Mouse (Mus musculus): ENCODE results near the gene Heg1.

The Heg1 gene

DNA sequence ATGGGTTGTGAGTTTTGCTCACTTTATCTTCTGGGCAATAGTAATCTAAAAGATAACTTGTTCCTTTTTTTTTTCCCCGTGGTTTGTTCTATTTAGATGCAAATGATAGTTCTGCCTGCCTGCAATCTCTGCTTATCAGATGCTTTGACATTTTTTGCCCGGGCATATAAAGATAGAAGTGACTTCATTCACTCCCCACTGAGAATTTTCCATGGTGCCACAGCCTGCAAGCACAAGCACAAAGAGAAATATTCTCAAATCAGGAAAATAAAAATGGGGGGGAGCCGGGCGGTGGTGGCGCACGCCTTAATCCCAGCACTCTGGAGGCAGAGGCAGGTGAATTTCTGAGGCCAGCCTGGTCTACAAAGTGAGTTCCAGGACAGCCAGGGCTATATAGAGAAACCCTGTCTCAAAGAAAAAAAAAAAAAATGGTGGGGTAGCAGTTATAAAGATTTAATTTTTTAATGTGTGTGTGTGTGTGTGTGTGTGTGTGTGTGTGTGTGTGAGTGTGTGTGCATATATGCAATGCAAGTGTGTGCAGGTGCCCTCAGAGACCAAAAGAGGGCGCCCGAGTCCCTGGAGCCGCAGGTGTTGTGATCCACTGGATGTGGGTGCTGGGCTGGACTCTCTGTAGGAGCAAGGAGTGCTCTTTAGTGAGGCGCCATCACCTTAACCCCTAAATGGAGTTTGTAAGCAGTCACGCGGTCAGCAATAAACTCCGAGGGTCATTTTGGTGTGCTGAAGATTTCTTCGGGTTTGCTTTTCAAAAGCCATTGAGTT, 22.1 kb downstream of the Heg1 start:
- DNase-seq (ENCODE audit: low spot score) = no peak

DNA sequence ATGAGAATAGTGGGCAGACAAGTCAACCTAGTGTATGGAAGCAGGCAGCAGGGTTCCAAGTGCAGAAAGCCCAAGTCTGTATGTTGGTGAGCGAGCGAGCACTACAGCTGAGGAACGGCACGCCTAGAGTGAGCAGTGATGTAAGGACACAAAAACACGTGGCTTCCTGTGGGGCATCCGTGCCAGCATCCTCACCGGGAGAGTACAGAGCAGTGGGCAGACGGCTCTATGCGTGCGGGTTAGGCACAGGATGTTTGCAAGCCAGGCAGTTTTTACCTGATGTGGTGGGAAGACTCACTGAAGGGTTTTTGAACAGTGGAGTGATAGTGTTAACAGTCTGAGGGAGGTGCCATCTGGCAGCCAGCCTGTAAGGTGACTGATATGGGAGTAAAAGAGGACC, 23.9 kb downstream of the Heg1 start:
- DNase-seq (ENCODE audit: low spot score) = no peak

DNA sequence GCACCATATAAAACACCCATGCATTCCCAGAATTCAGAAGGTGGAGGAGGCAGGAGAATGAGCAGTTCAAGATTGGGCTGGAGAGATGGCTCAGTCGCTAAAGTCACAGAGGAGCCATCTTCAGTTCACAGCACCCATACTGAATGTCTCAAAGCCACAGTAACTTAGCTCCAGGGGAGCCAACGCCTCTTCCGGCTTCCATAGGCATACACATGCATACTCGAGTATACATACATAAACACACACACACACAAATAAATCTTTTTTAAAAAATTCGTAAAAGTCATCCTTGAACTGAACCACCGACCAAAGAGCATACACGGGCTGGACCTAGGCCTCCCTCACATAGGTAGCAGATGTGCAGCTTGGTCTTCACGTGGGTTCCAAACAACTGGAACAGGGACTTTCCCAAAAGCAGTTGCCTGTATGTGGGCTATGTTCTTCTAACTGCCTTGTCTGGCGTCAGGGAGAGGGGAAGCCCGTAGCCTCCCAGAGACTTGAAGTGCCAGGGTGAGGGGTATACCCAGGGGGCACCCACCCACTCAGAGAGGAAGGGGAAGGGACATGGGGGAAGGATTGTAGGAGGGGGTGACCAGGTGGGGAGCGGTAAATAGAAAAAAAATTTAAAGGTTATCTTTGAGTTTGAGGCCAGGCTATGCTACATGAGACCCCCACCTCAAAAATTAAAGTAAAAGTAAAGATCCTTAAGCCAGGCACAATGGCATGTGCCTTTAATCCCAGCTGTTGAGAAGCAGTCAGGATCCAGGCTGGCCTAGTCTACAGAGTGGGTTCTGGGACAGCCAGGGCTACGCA, 24.6 kb downstream of the Heg1 start:
- no peak for DNase-seq (ENCODE audit: low spot score)

DNA sequence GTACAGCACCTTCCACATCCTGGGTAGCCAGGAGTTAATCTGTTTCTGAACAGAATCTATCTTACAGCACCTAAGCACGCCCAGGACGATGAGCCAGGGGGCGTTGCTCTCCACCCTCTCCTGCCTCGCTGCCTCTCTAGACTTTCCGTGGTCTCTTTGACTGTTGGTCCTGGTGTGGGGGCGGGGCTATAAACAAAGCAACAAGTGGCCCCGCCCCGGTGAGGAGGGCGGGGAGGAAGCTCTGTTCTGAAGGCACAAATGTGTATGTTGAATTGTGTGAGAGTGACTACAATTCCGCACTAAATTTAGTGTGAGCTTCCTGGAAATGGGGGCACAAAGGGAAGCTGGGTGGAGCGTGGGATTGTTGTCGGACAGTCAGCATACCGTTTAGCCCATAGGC, 30.1 kb downstream of the Heg1 start:
- DNase-seq (ENCODE audit: low spot score) = peak; percentile 72

DNA sequence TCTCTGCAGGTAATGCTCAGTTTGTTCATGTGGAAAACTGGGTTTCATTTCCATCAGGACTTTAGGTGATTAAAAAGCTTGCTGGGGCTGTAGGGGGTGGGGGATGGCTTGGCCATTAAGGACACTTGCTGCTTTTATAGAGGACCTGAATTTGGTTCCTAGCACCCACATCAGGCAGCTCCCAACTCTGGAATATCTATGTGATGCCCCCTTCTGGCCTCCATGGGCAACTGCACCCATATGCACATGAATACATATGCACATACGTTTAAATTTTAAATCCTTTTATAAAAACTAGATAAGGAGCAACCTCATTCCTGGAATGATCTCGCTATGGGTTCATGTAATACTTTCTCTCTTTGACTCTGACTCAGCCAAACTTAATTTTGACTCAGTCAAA, 39.1 kb downstream of the Heg1 start:
- DNase-seq (ENCODE audit: low spot score) = no peak

DNA sequence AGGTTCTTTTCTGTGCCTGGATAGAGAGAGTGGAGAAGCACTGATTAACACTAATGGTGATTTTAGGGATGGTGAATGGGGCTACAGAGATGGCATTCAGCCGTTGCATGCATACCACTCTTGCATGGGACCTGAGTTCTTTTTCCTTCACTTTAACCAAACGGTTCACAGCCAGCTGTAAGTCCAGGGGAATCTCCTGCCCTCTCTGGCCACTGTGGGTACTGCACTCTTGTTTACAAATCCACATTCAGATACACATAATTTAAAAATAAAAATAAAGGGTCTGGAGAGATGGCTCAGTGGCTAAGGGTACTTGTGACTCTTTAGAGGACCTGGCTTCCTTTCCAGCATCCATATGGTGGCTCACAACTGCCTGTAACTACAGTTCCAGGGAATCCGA, 39.8 kb downstream of the Heg1 start:
- no peak for DNase-seq (ENCODE audit: low spot score)

DNA sequence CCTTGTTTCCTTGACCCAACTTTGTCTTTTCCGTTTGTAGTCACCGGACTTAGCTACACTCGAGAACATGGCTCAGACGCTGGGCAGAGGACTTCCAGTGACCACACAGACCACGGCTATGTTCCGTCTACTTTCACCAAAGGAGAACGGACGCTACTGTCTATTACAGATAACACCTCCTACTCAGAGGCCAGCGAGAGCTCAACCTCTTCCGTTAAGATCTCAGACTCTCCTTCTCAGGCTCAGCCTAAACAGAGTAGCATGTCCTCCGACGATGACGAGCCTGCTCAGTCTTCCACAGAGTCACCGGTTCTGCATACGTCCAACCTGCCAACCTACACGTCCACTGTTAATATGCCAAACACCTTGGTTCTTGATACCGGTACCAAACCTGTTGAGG, 42.1 kb downstream of the Heg1 start:
- DNase-seq (ENCODE audit: low spot score) = no peak

DNA sequence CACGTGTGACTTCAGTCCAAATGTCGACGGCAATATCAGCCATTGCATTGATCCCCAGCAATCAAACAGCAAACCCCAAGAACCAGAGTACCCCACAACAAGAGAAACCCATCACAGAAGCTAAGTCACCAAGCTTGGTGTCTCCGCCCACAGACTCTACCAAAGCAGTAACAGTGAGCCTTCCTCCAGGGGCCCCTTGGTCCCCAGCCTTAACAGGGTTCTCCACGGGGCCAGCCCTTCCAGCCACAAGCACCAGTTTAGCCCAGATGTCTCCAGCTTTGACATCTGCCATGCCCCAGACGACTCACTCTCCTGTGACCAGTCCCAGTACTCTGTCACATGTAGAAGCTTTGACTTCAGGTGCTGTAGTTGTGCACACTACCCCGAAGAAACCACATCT, 42.7 kb downstream of the Heg1 start:
- no peak for DNase-seq (ENCODE audit: low spot score)

DNA sequence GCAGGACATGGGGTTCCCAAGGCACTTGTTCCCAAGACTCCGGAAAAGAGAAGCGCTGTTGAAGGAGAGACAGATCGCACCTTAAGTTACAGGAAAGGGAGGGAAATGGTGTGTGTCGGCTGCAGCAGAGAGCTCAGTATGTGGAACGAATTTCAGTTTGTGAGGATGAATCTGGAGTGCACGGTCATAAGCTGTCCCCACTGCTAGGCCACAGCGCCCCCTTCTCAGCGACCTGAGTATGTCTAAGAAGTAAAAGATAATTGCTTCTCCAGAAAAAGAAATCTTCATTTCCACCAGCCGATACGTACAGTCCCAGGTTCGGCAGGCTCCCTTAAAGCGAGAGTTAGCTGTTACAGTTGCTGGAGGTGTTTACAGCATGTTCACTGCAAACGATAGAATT, 44.3 kb downstream of the Heg1 start:
- DNase-seq (ENCODE audit: low spot score) = no peak

DNA sequence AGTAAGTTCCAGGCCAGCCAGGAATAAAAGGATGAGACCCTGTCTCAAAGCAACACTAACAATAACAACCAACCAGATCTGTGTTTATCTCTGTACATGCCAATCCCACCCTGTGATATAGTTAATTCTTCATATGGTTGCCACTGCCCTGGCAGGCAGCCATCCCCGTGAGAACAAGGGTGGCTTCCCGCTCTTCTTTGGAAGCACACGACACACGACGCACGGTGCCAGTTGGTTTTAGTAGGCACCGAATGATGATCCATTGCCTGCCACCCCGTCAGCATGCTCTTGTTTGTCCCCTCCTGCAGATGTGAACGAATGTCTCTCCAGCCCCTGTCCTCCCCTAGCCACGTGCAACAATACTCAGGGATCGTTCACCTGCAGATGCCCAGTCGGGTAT, 47.1 kb downstream of the Heg1 start:
- no peak for DNase-seq (ENCODE audit: low spot score)

DNA sequence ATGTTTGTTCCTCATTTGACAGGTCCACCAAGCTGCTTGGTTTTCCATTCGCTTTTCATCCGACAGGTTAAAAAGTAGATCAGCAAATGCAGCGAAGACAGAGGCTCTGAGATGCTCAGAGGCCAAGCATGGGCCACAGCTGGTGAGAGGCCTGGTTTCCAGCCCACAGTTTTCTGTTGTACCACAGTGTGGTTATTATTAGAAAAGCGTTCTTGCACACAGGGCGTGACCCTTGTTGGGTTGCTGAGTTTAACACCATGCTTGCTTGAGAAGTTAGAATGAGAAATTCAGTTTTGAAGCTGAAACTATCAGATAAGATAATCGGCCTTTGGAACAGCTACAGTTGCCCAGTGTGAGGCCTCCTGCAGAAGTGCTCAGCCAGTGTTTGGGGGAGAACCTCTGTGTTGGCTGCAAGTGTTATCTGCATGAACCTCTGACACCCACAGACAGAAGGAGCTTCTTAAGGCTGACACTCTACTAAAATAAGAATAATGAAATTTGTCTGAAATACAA, 48.1 kb downstream of the Heg1 start:
- DNase-seq (ENCODE audit: low spot score) = no peak

DNA sequence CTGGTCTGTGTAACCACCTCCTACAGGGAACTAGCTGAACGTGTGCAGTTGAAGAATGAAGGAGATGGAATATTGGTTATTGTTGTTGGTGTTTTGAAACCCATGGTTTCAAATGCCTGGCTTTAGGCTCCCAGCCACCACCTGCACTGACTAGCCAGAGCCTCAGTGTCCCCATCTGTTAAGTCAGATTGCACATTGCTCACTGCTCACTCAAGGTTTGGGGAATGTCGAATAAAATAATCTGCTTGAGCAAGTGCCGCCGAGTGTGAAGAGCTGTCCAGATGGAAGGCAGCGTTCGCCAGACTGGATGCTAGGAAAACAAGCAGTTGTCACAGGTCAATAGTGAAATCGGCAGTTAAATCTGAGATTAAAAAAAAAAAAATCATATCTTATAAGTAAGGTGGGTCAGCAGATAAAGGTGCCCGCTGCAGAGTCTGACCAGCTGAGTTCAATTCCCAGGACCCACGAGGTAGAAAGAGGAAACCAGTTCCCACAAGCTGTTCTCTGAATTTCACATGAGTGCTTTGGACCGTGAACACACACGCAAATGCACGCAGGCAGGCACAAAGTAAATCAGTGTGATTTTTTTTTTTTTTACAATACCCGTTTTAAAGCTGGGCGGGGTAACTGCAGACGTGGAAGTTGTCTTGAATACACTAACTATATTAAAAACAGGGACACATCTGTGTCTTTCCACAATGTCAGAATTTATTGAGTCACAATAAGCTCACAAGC, 48.8 kb downstream of the Heg1 start:
- no peak for DNase-seq (ENCODE audit: low spot score)

DNA sequence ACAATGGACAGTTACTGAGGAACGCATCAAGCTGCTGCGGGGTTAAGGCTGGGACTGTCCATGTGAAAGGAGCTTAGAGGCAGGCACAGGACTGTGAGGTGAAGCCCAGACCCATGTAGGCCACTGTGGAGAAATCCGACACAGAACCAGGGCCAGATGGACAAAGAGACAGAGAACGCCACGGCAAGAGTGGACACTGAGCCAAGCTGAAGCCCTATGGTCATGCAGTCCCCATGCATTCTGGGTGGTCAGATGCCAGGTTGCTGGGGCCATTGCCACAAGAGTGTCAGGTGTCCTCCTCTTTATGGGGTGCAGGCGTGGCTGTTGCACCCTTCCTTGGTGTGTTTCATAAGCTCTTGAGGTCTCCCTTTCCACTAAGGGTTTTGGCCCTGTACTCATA, 49.7 kb downstream of the Heg1 start:
- DNase-seq (ENCODE audit: low spot score) = no peak

DNA sequence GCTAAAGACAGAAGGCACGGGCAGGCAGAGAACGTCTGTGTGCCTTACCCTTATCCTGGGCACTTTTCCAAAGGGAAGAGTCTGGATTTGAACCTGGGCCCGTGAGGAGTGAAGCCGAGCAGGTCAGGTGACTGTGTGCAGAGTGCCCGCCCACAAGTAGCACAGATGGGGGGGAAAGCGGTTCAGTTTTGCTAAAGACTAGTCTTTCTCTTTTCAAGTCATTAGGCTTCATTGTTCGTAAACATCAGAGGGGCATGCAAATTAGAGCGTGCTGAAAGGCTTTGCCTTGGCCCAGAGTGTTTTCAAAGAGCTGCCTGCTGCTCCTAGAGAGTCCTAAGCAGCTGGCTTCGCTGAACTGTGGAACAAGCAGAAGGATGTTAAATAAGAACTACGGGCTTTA, 50.4 kb downstream of the Heg1 start:
- DNase-seq (ENCODE audit: low spot score) = no peak

DNA sequence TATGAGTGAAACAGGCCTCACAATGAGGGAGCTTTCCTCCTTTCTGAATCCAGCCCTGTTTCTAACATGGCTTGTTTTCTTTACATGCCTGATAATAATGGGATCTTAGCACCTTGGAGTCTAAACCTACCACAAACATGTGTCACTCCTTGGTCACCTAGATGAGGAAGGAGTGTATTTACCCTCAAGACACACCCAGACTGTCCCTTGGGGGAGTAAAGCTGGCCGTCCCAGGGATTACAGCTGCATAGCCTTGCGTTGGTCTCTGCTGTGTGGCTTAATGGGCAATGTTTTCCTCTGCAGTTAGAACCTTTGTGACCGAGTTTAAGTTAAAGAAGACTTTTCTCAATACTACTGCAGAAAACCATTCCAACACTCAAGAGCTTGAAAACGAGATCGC, 51.1 kb downstream of the Heg1 start:
- DNase-seq (ENCODE audit: low spot score) = no peak

DNA sequence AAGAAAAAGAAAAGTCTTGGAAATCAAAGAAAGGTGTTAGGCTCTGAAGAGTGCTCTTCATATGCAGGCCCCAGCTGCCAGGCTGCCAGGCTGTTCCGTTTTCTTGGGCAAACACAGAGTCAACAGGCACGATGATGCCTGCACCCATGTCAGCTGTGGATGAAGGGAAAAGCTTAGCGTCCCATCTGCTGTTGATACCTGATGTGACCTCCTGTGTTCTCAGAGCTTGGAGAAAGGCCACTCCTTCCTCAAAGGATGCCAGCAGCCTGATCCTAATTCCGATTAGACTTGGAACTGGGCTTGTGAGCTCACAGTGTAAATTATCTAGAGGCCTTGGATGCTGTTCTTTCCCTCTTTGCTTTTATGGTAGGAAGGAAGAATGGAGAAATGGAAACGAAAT, 51.6 kb downstream of the Heg1 start:
- DNase-seq (ENCODE audit: low spot score) = no peak

DNA sequence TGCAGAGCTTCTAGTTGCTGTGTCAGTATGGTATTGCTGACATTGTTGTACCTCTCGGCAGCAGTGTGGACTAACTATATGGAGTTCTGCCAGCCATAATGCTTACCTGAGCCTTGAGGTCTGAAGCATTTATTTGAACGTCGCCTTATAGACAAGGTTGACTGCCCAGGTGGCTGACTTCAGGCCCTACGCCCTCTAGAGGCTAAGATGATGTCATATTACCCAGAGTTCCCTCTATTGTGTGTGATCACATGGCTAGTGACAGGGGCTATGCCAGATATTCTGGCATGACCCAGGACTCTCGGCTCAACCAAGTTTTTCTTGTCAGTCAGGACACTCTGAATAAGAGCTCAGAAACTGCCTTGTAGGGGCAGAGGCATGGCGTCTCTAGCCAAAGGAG, 52.6 kb downstream of the Heg1 start:
- DNase-seq (ENCODE audit: low spot score) = no peak

DNA sequence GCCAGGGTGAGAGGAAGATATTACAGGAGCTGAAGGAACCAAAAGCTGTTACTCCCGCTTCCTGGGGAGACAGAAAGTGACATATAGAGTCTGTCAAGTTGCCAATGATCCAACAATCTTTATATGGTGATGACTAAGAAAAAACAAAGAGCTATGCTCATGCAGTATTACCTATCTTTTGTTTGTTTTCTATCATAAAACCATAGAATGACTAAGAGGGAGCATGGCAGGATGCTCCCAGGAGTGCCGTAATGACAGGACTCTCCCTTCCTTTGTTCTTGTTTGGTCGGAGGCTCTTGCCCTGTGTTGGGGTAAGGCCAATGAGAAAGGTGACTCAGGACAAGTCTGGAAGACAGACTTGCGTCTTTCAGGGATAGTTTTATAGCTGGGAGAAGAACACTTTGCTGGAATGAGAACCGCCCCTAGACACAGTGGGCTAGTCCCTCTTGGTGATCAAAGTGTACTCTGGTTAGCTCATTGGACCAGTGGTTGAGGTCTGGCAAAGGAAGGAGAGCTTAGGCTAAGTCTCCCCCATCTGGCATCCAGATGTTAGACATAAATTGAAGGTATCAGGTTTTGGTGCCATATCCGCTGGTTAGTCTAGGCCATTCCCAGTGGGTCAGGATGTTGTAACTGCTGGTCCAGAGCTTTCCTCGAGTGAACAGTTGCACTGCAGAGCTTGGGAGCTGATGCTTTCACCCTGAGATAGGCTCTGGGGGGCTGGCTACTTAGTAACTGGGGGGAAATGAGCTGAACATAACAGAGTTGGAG, 55.0 kb downstream of the Heg1 start:
- no peak for DNase-seq (ENCODE audit: low spot score)

DNA sequence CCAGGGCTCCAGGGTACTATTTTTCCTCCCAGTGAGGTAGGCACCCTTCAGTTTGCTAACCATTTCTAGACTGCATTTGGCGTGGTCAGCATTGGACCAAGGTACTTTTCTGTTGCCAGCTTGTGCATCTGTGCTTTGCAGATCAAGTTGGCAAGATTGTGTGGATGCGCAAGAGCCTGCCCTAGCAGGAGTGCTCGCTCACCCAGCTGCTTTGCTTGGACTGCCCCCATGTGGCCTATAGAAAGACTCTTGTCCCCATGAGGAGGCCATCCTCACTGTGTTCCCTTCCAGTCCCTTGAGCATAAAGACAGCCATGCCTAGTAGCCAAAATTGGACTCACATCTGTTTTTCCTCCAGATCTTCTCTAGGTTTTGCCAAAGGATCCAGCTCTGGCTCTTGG, 55.6 kb downstream of the Heg1 start:
- DNase-seq (ENCODE audit: low spot score) = no peak

DNA sequence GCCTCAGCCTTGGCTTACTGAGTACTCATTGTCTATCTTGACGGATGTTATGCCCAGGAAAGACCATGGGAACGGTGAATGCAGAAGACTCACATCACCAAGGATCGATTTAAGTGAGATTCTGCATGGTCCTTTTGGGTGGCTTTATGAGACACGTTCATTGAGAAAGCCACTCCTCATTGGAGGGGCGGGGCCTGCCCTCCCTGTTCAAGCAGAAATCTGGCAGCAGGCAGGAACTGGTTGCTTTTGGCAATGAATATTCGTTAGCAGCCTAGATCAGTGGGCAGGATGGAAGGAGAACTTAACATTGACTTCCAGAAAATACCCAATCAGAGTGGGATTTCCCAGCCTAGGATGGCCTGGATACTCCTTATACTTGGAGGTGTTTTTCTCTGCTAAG, 56.2 kb downstream of the Heg1 start:
- no peak for DNase-seq (ENCODE audit: low spot score)

DNA sequence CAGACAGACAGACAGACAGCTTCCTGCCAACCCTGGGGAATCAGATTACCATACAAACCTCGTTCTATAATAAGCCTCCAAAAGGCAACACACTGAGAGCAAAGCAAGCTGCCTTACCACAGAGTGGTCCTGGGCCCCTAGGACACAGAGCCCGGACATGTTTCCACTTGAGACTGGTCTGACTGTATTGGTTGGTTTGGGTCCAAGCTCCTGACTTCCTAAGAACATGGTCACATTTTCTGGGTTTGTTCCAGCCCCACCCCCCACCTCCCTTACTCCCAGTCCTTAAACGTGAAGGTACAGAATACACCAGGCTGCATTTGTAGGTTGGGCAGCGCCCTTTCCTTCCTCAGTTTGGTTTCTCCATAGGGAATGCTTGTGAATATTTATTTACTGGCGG, 57.6 kb downstream of the Heg1 start:
- DNase-seq (ENCODE audit: low spot score) = no peak

DNA sequence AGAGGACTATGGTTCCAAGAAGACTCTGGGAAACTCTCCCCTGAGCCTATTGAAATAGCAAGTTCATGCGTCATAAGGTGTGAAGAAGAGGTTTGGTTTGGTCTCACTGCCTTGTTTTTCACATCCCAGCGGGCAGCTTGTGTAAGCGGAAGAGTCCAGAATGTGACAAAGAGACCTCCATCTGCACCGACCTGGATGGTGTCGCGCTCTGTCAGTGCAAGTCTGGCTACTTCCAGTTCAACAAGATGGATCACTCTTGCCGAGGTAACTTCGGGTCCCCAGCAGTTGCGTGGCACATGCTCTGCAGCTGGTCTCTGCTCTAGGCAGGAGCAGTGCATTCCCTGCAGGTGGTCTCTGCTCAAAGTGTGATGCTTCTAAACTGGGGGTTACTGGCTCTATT, 58.1 kb downstream of the Heg1 start:
- DNase-seq (ENCODE audit: low spot score) = no peak

Measured in testis, postnatal 14 days (tissue).